Mouse (Mus musculus) intestine, embryonic 16.5 days (tissue): Measurements from ENCODE around the gene Lmbr1l. TPM values are rescaled to one million over a fixed set of nuclear protein-coding genes. Genes with fewer than 3 reads are reported as not detected.
A peak's percentile ranks its signal among the peaks of the same experiment; 100 is the strongest.

ENCODE experiments used
- ATAC-seq: fragments of 200-750 bp; cut with Nextera tagmentation; 2 replicates; pipeline ENCODE4 v1.8.0; 2017; ENCODE audit warnings: moderate TSS enrichment, moderate library complexity
- H3K27ac ChIP-seq: fragments of 300-500 bp; sonication (generic); 2 replicates; pipeline ENCODE4 v1.5.1; 2014; ENCODE audit warnings: mild to moderate bottlenecking, low read length
- H3K27me3 ChIP-seq: fragments of 300-500 bp; sonication (generic); replicated peaks from 2 replicates; pipeline ENCODE4 v1.6.1; 2014; ENCODE audit warnings: low read length, control low read depth, mixed read lengths; ENCODE audit not compliant: control insufficient read depth, insufficient read depth
- H3K36me3 ChIP-seq: fragments of 300-500 bp; sonication (generic); 2 replicates; pipeline ENCODE4 v1.6.1; 2014; ENCODE audit warnings: low read length, control low read depth; ENCODE audit not compliant: control insufficient read depth, insufficient read depth
- H3K4me1 ChIP-seq: fragments of 300-500 bp; sonication (generic); 2 replicates; pipeline ENCODE4 v1.6.1; 2014; ENCODE audit warnings: low read length, control low read depth, mixed read lengths; ENCODE audit not compliant: control insufficient read depth, insufficient read depth
- H3K4me2 ChIP-seq: fragments of 300-500 bp; sonication (generic); 2 replicates; pipeline ENCODE4 v1.6.1; 2014; ENCODE audit warnings: low read depth, low read length, control low read depth
- H3K4me3 ChIP-seq: fragments of 300-500 bp; sonication (generic); 2 replicates; pipeline ENCODE4 v1.5.1; 2014; ENCODE audit warnings: mild to moderate bottlenecking, low read length
- H3K9ac ChIP-seq: fragments of 300-500 bp; sonication (generic); 2 replicates; pipeline ENCODE4 v1.6.1; 2014; ENCODE audit warnings: low read depth, low read length
- H3K9me3 ChIP-seq: fragments of 300-500 bp; sonication (generic); 2 replicates; pipeline ENCODE4 v1.6.1; 2016; ENCODE audit warnings: low read length, control low read depth; ENCODE audit not compliant: control insufficient read depth
- WGBS: fragments of 180-500 bp; shearing (Covaris S2); extraction: QIAGEN DNeasy Blood & Tissue Kit; methylation state at CpG from one replicate; pipeline ENCODE4 v1.1.7; 2014; 5-methylcytosine and 5-hydroxymethylcytosine counted together
- polyA plus RNA-seq: library from polyadenylated mRNA; unstranded; fragments of >200 nt; fragmentation: Nextera tagmentation; extraction: Ambion mirVana; gene quantifications from 2 replicates; pipeline ENCODE4 v1.2.1, GENCODE M21; 2015

Lmbr1l gene
- polyA plus RNA-seq, 1 experiment from 2014 or later = 20.4 TPM

DNA sequence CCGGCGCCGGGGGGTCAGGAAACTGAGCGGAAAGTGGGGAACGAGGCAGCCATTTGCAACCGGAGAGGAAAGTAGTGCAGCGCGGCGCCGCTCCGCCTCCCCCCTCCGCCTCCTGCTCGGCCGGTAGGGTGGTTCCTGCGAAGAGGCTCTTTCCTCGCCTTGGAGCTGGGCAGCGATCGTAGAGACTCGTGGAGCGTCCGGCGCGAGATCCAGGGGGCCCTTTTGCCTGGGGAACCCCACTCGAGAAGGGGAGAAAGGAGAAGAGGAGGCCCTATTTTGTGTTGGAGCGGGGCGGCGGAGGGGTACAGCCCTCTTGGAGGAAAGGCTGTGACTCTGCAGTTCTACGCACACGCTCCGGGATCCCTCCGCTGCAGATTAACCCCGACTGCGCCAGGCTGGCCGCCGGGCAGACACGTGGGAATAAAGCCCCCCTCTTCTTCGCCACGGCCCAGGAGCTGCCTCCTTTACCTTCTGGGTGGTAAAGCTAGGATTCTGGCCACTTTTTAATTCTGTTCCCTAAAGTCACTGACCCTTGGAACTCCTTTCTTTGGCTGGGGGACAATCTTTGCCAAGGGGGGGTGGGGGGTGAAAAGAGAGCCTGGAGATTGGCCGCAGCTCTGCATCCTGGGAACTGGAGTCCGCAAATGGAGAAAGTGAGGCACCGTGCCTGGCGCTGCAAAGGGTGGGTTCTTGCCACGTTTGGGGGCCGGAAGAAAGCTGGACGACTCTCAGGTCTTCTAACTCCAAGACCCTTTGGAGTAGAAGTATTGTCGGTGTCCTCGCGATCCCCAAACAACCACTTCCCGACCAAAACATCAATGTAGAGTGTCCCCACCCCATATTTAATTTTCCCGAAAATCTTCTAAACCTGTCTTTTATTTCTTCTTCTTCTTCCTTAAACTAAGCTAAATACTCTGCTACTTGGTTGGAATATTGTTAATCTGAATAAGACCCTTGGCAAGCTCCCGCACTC lies 45.8 kb downstream of the Lmbr1l start:
- Histone ChIP-seq H3K4me3 (peak overlapping the region; percentile 72), H3K9me3 (no peaks in the 10 kb centered on the region), H3K36me3 (no peaks in the 10 kb centered on the region), H3K4me2 (peak overlapping the region; percentile 69), H3K4me1 (peaks cover 25% of the 10 kb centered on the region), H3K27me3 (no peaks in the 10 kb centered on the region), H3K27ac (peak overlapping the region; percentile 97), H3K9ac (peak overlapping the region; percentile 90)
- WGBS = 1% methylated on average over 48 of the region's 51 CpGs
- ATAC-seq = peak; percentile 71

DNA sequence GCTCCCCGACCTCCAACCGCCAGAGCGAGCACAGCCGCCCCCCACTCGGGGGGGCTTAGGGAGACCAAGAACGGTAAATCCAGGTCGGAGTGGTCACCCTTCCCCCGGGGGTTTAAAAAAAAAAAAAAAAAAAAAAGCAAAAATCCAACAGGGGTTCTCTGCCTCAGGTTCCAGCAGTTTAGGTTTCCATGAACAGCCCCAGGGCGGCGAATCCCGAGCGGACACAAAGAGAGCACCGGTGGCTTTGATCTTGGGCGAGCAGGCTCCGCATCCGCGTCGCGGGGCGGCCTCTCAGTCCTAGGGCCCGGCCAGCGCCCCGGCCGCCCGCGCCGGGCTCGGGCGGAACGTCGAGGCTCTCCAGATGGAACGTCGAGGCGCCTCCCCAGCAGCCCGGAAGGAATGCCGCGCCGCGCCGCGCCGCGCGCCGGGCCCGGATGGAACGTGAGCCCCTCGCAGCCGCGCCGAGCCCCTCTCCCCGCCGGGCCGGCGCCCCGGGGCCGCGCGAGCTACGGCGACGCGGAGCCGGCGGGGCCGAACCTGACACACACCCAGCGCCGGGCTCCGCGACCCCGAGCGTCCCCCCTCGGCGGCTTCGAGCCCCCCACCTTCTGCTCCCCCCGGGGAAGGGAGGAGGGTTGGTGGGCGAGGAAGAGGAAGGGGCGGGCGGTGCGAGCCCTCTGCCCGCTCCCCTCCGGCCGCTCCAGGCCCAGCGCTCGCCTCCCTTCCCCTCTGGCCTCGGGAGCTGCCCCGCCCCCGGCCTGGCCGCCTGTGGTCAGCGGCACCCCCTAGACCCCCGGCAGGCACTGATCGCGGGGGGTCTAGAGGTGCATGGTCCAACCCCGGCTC lies 46.7 kb downstream of the Lmbr1l start, which contains the start of gene Kmt2d:
Gene Kmt2d, minus strand, starts transcription at position 135 of the 846 bp plus-strand sequence.
- peaks cover under 1% of the 10 kb centered on the region; the same call in 1 of the 2 replicates for H3K36me3 ChIP-seq
- peak within 1 kb of the TSS; percentile 97 for H3K4me2 ChIP-seq
- peak within 1 kb of the TSS; percentile 72 for H3K4me3 ChIP-seq
- peak within 1 kb of the TSS; percentile 90 for H3K9ac ChIP-seq
- no peaks in the 10 kb centered on the region for H3K27me3 ChIP-seq
- peak within 1 kb of the TSS; percentile 97 for H3K27ac ChIP-seq
- no peaks in the 10 kb centered on the region for H3K9me3 ChIP-seq
- peak; percentile 50 for ATAC-seq
- under 1% methylated on average over 80 of the region's 94 CpGs for WGBS
- peaks cover 25% of the 10 kb centered on the region for H3K4me1 ChIP-seq

DNA sequence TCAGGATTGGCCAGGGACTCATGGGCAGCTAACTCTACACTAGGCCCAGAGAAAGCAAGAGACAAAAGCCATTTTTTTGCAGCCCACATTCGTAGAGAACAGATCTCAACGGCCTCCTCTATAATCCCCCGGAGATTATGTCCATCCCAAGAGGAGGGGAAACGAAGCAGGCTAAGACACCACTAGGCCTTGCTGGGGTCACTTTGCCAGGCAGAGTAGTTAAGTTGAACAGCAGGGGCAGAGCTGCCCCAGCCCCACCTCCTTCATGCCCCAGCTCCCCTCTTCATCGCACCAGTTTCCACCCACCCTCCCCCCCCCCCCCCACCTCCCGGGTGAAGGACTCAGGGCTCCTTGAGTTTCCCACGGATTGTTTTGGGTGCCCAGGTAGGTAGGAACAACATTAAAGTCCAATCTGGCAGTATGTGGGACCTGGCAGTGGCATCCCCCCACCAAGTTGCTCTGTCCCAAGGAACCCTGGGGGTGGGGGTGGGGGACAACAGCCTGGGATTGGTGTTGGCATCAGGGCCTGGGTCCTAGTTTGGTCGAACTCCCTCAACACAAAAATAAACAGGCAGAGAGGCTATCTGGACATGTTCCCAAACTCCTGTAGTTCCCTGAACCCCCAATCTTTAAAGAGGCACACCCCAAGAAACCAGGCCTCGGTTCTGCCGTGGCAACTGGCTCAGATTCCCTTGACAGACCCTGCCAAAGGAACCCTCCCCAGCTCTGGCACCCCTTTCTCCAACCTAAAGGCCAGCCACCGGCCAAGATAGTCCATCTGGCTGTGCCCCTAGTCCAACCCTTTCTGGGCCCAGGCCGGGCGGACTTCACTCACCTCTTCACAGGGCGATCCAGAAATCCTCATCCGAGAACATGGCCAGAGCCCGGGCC lies 47.6 kb downstream of the Lmbr1l start:
- H3K9me3 ChIP-seq = no peaks in the 10 kb centered on the region
- peak overlapping the region; percentile 97 for H3K27ac ChIP-seq
- H3K27me3 ChIP-seq = no peaks in the 10 kb centered on the region
- peak overlapping the region; percentile 72 for H3K4me3 ChIP-seq
- peak overlapping the region; percentile 97 for H3K4me2 ChIP-seq
- H3K9ac ChIP-seq = peak overlapping the region; percentile 90
- WGBS = under 1% methylated on average over 16 of the region's 16 CpGs
- H3K36me3 ChIP-seq = peaks cover 9% of the 10 kb centered on the region
- H3K4me1 ChIP-seq = peaks cover 25% of the 10 kb centered on the region
- no peak for ATAC-seq

DNA sequence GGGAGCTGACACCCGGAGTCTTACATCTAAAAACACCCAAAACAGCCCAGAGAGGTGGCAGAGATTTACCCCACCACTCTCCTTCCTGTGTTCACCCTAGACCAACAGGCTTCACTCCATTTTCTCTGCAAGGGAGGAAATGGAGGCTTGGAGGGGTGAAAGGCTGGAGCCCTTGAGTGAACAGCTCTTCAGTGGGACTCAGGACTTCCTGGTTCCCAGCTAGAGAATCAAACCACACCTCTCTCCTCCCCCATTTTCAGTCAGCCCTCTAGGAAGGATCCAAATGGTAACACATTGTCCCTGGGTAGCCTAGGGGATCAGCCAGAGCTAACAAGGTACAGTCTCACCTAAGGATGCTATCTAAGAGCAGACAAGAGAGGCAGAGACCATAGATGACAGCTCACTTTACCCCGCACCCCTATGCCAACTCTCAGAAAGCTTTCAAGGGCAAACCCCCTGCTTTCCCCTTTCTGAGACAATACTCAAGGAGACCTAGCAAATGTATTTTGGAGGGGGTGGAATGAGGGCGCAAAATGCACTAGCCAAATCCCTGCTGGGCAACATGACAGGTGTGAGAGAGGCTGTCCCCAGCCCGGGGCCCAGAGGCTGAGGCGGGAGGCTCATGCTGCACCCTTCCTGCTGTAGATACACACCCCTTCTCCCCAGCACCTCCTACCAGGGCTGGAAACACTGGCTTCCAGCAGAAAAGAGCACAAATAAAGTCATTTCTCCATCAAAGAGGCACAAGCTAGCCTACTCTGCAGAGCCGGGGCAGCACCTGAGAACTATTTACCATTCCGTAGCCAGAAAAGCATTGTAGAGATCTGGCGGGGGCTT lies 48.5 kb downstream of the Lmbr1l start:
- Histone ChIP-seq H3K4me1 (peaks cover 25% of the 10 kb centered on the region), H3K4me3 (peak overlapping the region; percentile 72), H3K9ac (peak overlapping the region; percentile 90), H3K4me2 (peak overlapping the region; percentile 97), H3K9me3 (no peaks in the 10 kb centered on the region), H3K36me3 (peaks cover 10% of the 10 kb centered on the region), H3K27me3 (no peaks in the 10 kb centered on the region), H3K27ac (peak overlapping the region; percentile 97)
- 5% methylated on average over 8 of the region's 8 CpGs for WGBS
- peak; percentile 28; the same call in 1 of the 2 replicates for ATAC-seq

DNA sequence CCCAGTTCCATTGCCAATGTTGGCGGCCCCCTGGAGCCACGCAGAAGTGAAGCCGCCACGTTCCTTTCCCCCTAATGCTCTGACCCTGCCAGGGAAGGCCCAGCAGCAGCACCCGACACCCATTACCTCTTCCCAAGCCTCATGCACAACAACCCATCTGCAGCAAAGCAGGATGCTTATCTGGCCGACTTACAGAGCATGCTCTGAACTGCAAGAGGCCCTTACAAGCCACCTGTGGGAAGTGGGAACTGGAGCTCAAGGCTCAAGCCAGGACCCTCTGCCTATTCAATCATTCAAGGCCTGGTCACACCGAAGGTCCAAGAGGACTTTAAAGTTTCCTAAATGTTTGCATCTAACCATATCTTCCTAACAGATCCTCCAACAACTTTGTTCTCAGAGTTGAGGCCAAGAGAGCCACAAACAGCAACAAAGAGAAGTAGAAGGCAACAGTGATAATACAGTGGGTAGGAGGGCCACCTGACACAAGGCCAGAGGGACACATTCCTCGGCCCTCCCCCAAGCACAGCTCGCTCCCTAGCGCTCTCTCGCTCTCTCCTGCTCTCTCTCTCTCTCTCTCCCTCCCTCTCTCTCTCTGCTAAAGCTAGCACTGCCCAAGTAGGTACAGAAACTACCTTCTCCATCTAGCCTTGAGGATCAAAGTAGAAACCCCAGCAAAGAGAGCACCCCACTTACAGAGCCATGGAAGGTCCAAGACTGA lies 49.5 kb downstream of the Lmbr1l start:
- Histone ChIP-seq H3K4me1 (peaks cover 25% of the 10 kb centered on the region), H3K9me3 (no peaks in the 10 kb centered on the region), H3K4me2 (peak overlapping the region; percentile 97), H3K27me3 (no peaks in the 10 kb centered on the region), H3K36me3 (peaks cover 10% of the 10 kb centered on the region), H3K27ac (peak overlapping the region; percentile 28; the same call in 1 of the 2 replicates), H3K4me3 (peak overlapping the region; percentile 72), H3K9ac (peak overlapping the region; percentile 90)
- WGBS = 31% methylated on average over 11 of the region's 11 CpGs
- no peak for ATAC-seq

DNA sequence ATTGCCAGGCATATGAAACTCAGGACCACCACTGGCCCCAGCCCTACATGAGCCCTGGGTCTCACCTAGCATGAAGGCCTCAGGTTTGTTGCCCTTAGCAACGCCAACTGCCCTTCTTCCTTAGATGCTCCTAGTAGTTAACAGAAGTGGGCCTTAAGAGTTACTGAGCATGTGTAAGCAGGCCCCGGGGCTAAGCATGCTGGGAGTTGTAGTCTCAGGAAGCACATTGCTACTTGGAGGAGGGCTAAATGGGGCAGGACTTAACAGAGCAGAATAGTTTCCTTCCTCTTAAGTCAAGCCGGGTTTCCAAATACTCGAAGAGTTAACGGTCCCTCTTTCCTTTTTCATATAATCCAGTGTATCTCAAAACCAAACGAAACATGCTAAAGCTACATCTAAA lies 50.7 kb downstream of the Lmbr1l start:
- ATAC-seq = no peak
- no peaks in the 10 kb centered on the region for H3K27me3 ChIP-seq
- H3K4me1 ChIP-seq = peaks cover 22% of the 10 kb centered on the region
- WGBS = 57% methylated on average over 6 of the region's 6 CpGs
- H3K4me3 ChIP-seq = no peak overlapping the region
- H3K27ac ChIP-seq = no peak overlapping the region
- peak overlapping the region; percentile 97; the same call in 1 of the 2 replicates for H3K4me2 ChIP-seq
- no peak overlapping the region for H3K9ac ChIP-seq
- H3K9me3 ChIP-seq = no peaks in the 10 kb centered on the region
- H3K36me3 ChIP-seq = peaks cover 16% of the 10 kb centered on the region

DNA sequence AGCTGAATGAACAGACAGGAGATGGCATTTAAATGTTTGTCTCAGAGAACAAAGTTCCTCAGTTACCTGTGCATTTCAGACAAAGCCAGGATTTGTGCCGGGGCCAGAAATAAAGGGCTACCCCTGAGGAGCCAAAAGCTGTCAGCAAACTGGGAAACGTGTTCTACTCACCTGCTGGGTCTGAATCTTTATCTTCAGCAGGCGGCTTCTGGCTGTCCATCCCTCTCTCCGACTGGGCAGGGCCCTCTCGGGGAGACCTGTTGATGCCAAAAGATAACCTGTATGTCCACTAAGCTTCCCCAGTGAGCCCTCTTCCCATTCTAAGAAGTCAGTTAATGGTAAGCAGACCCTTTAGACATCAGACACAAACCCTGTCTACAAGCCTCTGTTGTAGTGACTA lies 51.5 kb downstream of the Lmbr1l start:
- WGBS = 75% methylated on average over 5 of the region's 5 CpGs

More for the DNA sequence above, 51.5 kb downstream of the Lmbr1l start:
- no peak for ATAC-seq
- Histone ChIP-seq H3K9ac (peak overlapping the region; percentile 11; the same call in 1 of the 2 replicates), H3K9me3 (no peaks in the 10 kb centered on the region), H3K4me1 (peaks cover 22% of the 10 kb centered on the region), H3K36me3 (peaks cover 23% of the 10 kb centered on the region), H3K4me3 (no peak overlapping the region), H3K4me2 (no peak overlapping the region), H3K27me3 (no peaks in the 10 kb centered on the region), H3K27ac (no peak overlapping the region)
